Mouse (Mus musculus) hindbrain, postnatal 0 days (tissue): ENCODE results near the gene Tmem62. TPM values are rescaled to one million over a fixed set of nuclear protein-coding genes. Genes with fewer than 3 reads are reported as not detected.
"Not testable (repeated sequence)": the region's sequence is repeated elsewhere in the genome, so short reads cannot be mapped to it uniquely, and the experiment has no call there.

ENCODE experiments used
- ATAC-seq: fragments of 200-750 bp; cut with Nextera tagmentation; 2 replicates; pipeline ENCODE4 v1.8.0; 2017; ENCODE audit warnings: mild to moderate bottlenecking, moderate TSS enrichment, moderate library complexity
- DNase-seq: peaks from one replicate; pipeline ENCODE4 v3.0.0-alpha.2; 2015; ENCODE audit warnings: low spot score
- H3K27ac ChIP-seq: fragments of 300-500 bp; sonication (generic); 2 replicates; pipeline ENCODE4 v1.5.1; 2014; ENCODE audit warnings: mild to moderate bottlenecking
- H3K27me3 ChIP-seq: fragments of 300-500 bp; sonication (generic); 2 replicates; pipeline ENCODE4 v1.6.1; 2014; ENCODE audit warnings: low read length, mixed read lengths; ENCODE audit not compliant: insufficient read depth
- H3K36me3 ChIP-seq: fragments of 300-500 bp; sonication (generic); 2 replicates; pipeline ENCODE4 v1.6.1; 2014; ENCODE audit warnings: low read length, mixed read lengths; ENCODE audit not compliant: insufficient read depth
- H3K4me1 ChIP-seq: fragments of 300-500 bp; sonication (generic); 2 replicates; pipeline ENCODE4 v1.6.1; 2014; ENCODE audit warnings: antibody characterized with exemption, low read length, mixed read lengths; ENCODE audit not compliant: insufficient read depth
- H3K4me2 ChIP-seq: fragments of 300-500 bp; sonication (generic); 2 replicates; pipeline ENCODE4 v1.6.1; 2014; ENCODE audit warnings: low read depth, mild to moderate bottlenecking, low read length, moderate library complexity, mixed read lengths
- H3K4me3 ChIP-seq: fragments of 300-500 bp; sonication (generic); 2 replicates; pipeline ENCODE4 v1.5.1; 2014; ENCODE audit warnings: low read length
- H3K9ac ChIP-seq: fragments of 300-500 bp; sonication (generic); replicated peaks from 2 replicates; pipeline ENCODE4 v1.6.1; 2014; ENCODE audit warnings: mild to moderate bottlenecking, low read length, moderate library complexity, mixed read lengths
- H3K9me3 ChIP-seq: fragments of 300-500 bp; sonication (generic); 2 replicates; pipeline ENCODE4 v1.6.1; 2016; ENCODE audit warnings: low read length, mixed read lengths
- CTCF ChIP-seq: IDR thresholded peaks from 2 replicates; pipeline ENCODE4 v1.5.1; 2016; ENCODE audit warnings: antibody characterized with exemption, control low read depth, low read depth
- WGBS: fragments of 180-500 bp; shearing (Covaris S2); extraction: QIAGEN DNeasy Blood & Tissue Kit; methylation state at CpG from one replicate; pipeline ENCODE4 v1.1.7; 2014; 5-methylcytosine and 5-hydroxymethylcytosine counted together
- polyA plus RNA-seq: library from polyadenylated mRNA; unstranded; fragments of >200 nt; fragmentation: Nextera tagmentation; extraction: Ambion mirVana; gene quantifications from 2 replicates; pipeline ENCODE4 v1.2.1, GENCODE M21; 2015
- total RNA-seq: library from RNA; depleted of rRNA; stranded (reverse); fragments of >200 nt; gene quantifications from 2 replicates; pipeline ENCODE4 v1.2.3, GENCODE M21; 2014

Gene Tmem62
- total and polyA plus RNA-seq, 2 experiments from 2014 or later, result 12.6 to 24.0 TPM

GRCm38 (mm10) chr2:120960261-120960660 is 16.6 kb upstream of the Tmem62 start:
- H3K27me3 ChIP-seq, result no peaks in the 10 kb centered on the region
- no peak overlapping the region for H3K27ac ChIP-seq
- ATAC-seq (no peak), DNase-seq (no peak)
- H3K4me2 ChIP-seq, result no peak overlapping the region
- H3K4me1 ChIP-seq, result no peaks in the 10 kb centered on the region
- H3K9ac ChIP-seq, result no peak overlapping the region
- H3K4me3 ChIP-seq, result no peak overlapping the region
- H3K9me3 ChIP-seq, result no peaks in the 10 kb centered on the region
- peaks cover 8% of the 10 kb centered on the region; the same call in 1 of the 2 replicates for H3K36me3 ChIP-seq
- WGBS, result 95% methylated on average over 1 of the region's 1 CpGs
- no peak for TF ChIP-seq CTCF

- Histone ChIP-seq H3K36me3 (peaks cover 8% of the 10 kb centered on the region; the same call in 1 of the 2 replicates), H3K27me3 (no peaks in the 10 kb centered on the region), H3K9ac (no peak overlapping the region), H3K4me1 (no peaks in the 10 kb centered on the region), H3K9me3 (no peaks in the 10 kb centered on the region), H3K27ac (no peak overlapping the region), H3K4me2 (no peak overlapping the region), H3K4me3 (no peak overlapping the region)
- ATAC-seq, result no peak
- TF ChIP-seq CTCF, result no peak
- DNase-seq, result no peak
- WGBS, result 93% methylated on average over 7 of the region's 7 CpGs
Measured at GRCm38 (mm10) chr2:120963110-120963509, 13.7 kb upstream of the Tmem62 start.

GRCm38 (mm10) chr2:120965486-120965885 is 11.3 kb upstream of the Tmem62 start:
- H3K36me3 ChIP-seq, result no peaks in the 10 kb centered on the region; the same call in 1 of the 2 replicates
- no peaks in the 10 kb centered on the region for H3K9me3 ChIP-seq
- H3K4me3 ChIP-seq, result no peak overlapping the region
- ATAC-seq (no peak), DNase-seq (no peak)
- peaks cover 12% of the 10 kb centered on the region for H3K4me1 ChIP-seq
- no peak overlapping the region for H3K27ac ChIP-seq
- no peaks in the 10 kb centered on the region for H3K27me3 ChIP-seq
- WGBS, result 81% methylated on average over 3 of the region's 3 CpGs
- no peak overlapping the region for H3K4me2 ChIP-seq
- TF ChIP-seq CTCF, result no peak
- H3K9ac ChIP-seq, result no peak overlapping the region

- DNase-seq, result no peak
- peak overlapping the region; percentile 83 for H3K4me3 ChIP-seq
- peaks cover 12% of the 10 kb centered on the region for H3K4me1 ChIP-seq
- H3K27me3 ChIP-seq, result no peaks in the 10 kb centered on the region
- H3K4me2 ChIP-seq, result peak overlapping the region; percentile 89
- TF ChIP-seq CTCF, result no peak
- H3K9ac ChIP-seq, result peak overlapping the region; percentile 83
- under 1% methylated on average over 23 of the region's 23 CpGs for WGBS
- peak; percentile 81 for ATAC-seq
- H3K27ac ChIP-seq, result peak overlapping the region; percentile 87
- H3K9me3 ChIP-seq, result no peaks in the 10 kb centered on the region
- no peaks in the 10 kb centered on the region; the same call in 1 of the 2 replicates for H3K36me3 ChIP-seq
Measured at GRCm38 (mm10) chr2:120970045-120970539, 6.7 kb upstream of the Tmem62 start.

- under 1% methylated on average over 39 of the region's 39 CpGs for WGBS
- H3K4me2 ChIP-seq, result peak within 1 kb of the TSS; percentile 89
- H3K9me3 ChIP-seq, result no peaks in the 10 kb centered on the region
- peak within 1 kb of the TSS; percentile 87 for H3K27ac ChIP-seq
- DNase-seq (peak; percentile 96), ATAC-seq (peak; percentile 94)
- H3K4me1 ChIP-seq, result peaks cover 12% of the 10 kb centered on the region
- H3K4me3 ChIP-seq, result peak within 1 kb of the TSS; percentile 83
- TF ChIP-seq CTCF, result peak; percentile 40
- no peaks in the 10 kb centered on the region for H3K27me3 ChIP-seq
- no peaks in the 10 kb centered on the region; the same call in 1 of the 2 replicates for H3K36me3 ChIP-seq
- H3K9ac ChIP-seq, result peak within 1 kb of the TSS; percentile 83
Measured at GRCm38 (mm10) chr2:120970559-120971080, 6.2 kb upstream of the Tmem62 start, which contains the start of gene Ubr1. Gene Ubr1 (minus strand): TSS chr2:120970715.

GRCm38 (mm10) chr2:120971766-120972165 is 5.1 kb upstream of the Tmem62 start:
- no peaks in the 10 kb centered on the region for H3K9me3 ChIP-seq
- no peak overlapping the region for H3K9ac ChIP-seq
- H3K4me1 ChIP-seq, result peaks cover 12% of the 10 kb centered on the region
- 87% methylated on average over 4 of the region's 4 CpGs for WGBS
- no peaks in the 10 kb centered on the region for H3K27me3 ChIP-seq
- H3K4me3 ChIP-seq, result no peak overlapping the region
- ATAC-seq (no peak), DNase-seq (no peak)
- no peak overlapping the region for H3K4me2 ChIP-seq
- H3K36me3 ChIP-seq, result no peaks in the 10 kb centered on the region
- H3K27ac ChIP-seq, result no peak overlapping the region
- no peak for TF ChIP-seq CTCF

- WGBS, result 95% methylated on average over 8 of the region's 8 CpGs
- not testable (repeated sequence) for H3K27ac ChIP-seq, H3K4me3 ChIP-seq, H3K27me3 ChIP-seq, H3K9ac ChIP-seq, H3K4me2 ChIP-seq, H3K9me3 ChIP-seq, DNase-seq, H3K36me3 ChIP-seq, ATAC-seq
- H3K4me1 ChIP-seq, result peaks cover 12% of the 10 kb centered on the region
Measured at GRCm38 (mm10) chr2:120972257-120972656, 4.6 kb upstream of the Tmem62 start.
